Mouse (Mus musculus): ENCODE data around the gene Wdr34.
"Not testable (repeated sequence)": the region's sequence is repeated elsewhere in the genome, so short reads cannot be mapped to it uniquely, and the experiment has no call there.

Gene Wdr34

GRCm38 (mm10) chr2:30066046-30066901 lies 17.6 kb upstream of the Wdr34 start:
- peak; percentile 94 to 97 for DNase-seq (ENCODE audit: low spot score in 2 of 2)

DNA sequence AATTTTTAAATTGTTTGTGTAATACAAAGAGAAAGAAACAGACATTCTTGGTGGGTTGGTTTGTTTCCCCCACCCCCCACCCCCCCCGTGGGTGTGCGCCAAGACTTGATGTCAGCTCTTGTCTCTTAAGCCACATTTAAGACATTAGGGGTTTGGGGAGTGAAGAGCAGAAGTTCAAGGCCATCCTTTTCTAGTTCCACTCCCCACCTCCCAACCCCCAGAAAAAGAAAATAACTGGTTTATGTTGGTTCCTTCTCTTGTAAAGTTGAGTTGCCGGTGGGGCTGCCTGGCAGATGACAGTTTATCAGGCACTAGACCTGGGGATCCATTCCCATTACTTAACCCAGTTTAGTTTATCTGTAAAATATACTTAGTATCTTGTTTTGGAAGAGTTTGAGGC lies 15.6 kb upstream of the Wdr34 start:
- DNase-seq (ENCODE audit: low spot score in 2 of 2), result no peak

DNA sequence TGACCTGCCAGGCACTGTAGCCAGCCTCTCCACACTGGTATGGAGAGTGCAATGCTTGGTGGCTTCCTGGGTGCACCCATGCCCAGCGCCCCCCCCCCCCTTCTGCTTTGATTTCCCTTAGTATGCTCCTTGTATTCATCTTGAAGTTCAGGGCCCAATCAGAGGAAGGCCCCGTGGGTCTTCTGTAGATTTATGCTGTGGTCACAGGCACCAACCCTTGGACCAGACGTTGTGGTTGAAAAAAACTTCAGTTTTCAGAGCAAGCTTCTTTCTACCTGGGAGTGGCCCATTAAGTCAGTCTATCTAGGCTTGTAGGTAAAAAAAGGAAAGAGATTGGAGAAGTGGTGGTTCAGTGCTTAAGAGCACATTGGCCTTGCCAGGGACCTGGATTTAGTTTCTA lies 15.1 kb upstream of the Wdr34 start:
- no peak for DNase-seq (ENCODE audit: low spot score in 2 of 2)

- DNase-seq (ENCODE audit: low spot score in 2 of 2), result no peak
These were observed 14.6 kb upstream of the Wdr34 start for GRCm38 (mm10) chr2:30063235-30063634.

DNA sequence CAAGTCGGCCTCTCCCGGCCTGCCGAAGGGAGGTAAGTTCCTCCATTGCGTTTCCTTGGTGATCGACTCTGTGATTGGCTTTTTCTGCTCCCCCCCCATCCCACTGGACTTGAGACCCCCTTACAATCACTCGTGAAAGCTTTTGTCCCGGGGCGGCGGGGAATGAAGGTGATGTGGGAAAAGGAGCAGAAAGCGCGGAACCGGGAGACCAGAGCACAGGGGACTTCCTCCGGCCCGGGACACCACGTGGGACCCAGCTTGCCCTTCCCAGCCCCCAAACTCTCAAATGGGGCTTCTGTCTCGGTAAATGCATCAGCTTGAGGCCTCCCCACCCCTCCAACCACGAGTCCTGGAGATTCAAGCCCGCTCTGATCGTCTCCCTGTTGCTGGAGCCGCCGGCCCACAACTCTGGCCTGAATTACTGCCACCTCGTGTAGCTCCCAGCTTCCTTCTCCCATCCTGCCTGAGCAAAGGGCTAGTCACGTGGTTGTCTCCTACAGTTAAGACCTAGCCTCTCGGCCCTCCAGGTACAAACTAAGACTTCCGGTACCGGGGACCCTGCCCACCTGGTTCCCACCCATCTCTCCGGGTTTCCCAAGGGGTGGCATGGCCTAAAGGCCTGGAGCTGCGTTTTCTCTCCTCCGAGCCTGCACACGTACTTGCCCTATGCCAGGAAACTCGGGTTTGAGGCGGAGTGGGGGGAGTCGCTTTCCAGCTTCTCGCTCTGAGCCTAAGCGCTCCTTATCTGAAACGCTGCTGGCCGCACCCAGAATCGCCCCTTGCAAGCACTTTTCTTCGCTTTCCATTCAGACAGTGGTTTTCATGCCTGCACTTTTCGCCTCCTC lies 13.8 kb upstream of the Wdr34 start:
- peak in 1 of 2 experiments; percentile 56 for DNase-seq (ENCODE audit: low spot score in 2 of 2)

DNA sequence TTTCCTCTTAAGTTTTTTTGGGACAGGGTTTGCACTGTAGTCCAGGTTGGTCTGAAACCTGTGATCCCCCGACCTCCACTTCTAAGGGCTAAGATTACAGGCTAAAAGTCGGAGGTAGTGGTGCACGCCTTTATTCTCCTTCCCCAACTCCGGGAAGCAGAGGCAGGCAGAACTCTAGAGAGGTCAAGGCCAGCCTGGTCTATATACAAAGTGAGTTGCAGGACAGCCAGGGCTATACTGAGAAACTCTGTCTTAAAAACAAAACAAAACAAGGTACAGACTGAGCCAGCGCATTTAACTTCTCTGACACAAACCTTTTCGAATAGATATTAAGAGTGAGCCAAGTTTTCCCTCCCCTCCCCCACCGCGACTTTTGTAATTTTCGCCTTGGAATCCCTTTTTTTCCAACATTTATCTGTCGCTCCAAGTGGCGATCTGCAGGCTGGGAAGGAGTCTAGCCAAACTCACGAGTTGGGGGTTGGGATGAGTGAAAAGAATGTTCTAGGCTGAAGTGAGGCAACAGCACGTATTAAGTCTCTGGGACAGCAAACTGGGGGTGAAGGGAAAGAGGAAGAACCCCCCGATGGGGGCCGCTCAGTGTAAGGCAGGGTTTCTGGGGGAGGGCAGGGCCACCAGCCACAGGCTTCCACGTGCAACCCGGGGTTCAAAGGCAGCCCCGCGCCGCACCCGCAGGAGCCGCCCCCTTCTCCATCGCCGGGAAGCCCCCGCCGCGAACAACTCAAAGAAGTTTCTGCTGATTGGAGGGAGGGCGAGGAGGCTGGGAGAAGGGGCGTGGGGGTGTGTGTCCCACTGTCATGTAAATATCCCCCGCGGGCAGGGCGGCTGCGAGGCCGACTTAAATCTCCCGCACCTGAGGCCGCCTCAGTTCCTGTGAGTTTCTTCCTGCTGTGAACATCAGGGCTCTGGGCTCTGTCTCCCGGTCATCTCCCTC lies 12.8 kb upstream of the Wdr34 start:
- peak in 1 of 2 experiments; percentile 44 for DNase-seq (ENCODE audit: low spot score in 2 of 2)

- no peak for DNase-seq (ENCODE audit: low spot score in 2 of 2)
These were observed 9.7 kb upstream of the Wdr34 start for GRCm38 (mm10) chr2:30058418-30058817.

GRCm38 (mm10) chr2:30057223-30057904 lies 8.7 kb upstream of the Wdr34 start, which contains the start of gene Set:
Gene Set, plus strand, starts transcription at chr2:30057378.
- no peak for DNase-seq (ENCODE audit: low spot score in 2 of 2)

GRCm38 (mm10) chr2:30056736-30057135 lies 8.1 kb upstream of the Wdr34 start:
- DNase-seq (ENCODE audit: low spot score in 2 of 2), result no peak

DNA sequence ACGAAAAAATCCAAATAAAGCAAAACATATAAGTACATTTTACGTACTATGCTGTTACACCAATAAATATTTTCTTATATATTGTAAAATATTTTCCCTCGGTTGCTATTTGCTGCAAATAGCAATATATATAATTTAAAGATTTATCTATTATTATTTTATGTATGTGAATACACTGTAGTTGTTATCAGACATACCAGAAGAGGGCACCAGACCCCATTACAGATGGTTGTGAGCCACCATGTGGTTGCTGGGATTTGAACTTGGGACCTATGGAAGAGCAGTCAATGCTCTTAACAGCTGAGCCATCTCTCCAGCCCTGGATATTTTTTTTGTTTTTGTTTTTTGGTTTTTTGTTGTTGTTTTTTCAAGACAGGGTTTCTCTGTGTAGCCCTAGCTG lies 6.6 kb upstream of the Wdr34 start:
- not testable (repeated sequence) for DNase-seq (ENCODE audit: low spot score in 2 of 2)

DNA sequence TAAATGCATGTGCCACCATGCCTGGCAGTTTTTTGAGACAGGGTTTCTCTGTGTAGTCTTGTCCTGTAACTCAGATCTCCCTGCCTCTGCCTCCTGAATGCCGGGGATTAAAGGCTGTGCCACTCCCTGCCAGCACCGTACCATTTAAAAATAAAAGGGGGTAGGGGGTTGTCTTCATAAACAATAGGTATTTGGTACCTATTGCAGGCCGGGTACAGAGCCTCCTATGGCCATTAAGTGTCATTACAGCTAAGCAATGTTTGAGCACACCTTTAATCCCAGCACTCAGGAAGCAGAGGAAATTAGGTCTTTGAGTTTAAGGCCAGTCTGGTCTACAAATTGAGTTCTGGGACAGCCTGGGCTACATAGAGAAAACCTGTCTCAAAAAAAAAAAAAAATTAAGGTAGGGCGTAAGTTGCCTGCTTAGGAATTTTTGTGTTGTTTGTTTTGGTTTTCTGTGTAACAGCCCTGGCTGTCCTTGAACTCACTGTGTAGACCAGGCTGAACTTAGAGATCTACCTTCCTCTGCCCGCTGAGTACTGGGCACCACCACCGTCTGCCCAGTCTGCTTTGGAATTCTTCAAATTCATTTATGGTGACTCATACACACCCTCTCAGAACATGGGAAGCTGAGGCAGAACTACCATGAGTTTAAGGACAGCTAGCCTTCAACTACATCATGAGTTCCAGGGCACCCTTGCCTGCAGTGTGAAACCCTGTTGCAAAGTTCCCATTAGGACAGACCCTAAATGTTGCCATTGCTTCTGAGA lies 3.5 kb upstream of the Wdr34 start:
- DNase-seq (ENCODE audit: low spot score in 2 of 2), result no peak

- no peak for DNase-seq (ENCODE audit: low spot score in 2 of 2)
These were observed 1.1 kb upstream of the Wdr34 start for GRCm38 (mm10) chr2:30049831-30050230.

- no peak for DNase-seq (ENCODE audit: low spot score in 2 of 2)
These were observed 580 bp downstream of the Wdr34 start for GRCm38 (mm10) chr2:30048101-30048501.

DNA sequence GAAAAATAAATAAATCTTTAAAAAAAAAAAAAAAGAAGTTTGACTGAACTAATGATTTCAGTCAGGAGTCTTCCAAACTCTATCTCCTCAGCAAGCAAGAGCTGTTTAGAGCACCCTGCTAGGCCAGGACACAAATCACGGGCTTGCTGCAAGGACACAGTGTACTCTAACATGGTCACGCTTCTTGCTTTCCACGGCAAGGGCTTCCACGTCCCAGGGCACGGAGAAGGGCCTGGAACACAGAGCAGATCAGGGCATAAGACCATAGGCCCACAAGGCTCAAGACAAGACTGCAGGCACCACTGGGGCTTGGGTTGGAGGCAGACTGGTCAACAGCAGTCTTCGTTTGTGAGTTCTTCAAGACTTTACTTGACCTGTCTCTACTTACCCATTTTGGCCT lies 1.6 kb downstream of the Wdr34 start:
- no peak for DNase-seq (ENCODE audit: low spot score in 2 of 2)

DNA sequence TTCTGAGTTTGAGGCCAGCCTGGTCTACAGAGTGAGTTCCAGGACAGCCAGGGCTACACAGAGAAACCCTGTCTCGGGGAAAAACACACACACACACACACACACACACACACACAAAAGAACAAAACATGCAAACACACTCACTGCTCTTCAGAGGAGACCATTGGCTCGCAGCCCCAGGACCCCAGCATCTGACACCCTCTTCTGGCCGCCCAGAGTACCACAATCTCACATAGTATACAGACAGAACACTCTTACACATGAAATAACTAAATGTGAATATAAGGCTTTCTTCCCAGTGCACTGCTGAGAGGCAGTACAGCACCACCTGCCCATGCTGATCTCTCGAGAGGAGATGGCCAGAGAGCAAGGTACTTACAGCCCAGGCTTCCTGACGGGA lies 4.1 kb downstream of the Wdr34 start:
- no peak for DNase-seq (ENCODE audit: low spot score in 2 of 2)

DNA sequence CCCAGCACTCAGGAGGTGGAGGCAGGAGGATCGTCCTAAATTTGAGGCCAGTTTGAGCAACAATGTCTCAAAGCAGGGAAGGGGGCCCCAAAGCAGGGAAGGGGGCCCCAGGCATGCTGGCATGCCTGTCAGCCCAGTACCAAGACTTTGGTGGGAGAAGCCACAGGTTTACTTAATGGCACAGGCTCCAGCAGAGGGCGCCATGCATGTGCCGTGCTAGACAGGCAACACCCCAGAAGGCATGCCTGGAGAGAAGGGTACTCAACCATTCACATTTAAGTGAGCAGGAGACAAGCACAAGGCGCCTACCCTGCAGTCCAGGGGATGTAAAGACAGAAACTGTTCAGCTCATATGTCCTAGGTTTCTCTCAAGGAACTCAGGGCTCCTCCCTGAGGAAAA lies 6.2 kb downstream of the Wdr34 start:
- peak; percentile 65 to 82 for DNase-seq (ENCODE audit: low spot score in 2 of 2)

- no peak for DNase-seq (ENCODE audit: low spot score in 2 of 2)
These were observed 9.0 kb downstream of the Wdr34 start for GRCm38 (mm10) chr2:30039687-30040086.

GRCm38 (mm10) chr2:30038370-30038769 lies 10.3 kb downstream of the Wdr34 start:
- DNase-seq (ENCODE audit: low spot score in 2 of 2), result no peak

DNA sequence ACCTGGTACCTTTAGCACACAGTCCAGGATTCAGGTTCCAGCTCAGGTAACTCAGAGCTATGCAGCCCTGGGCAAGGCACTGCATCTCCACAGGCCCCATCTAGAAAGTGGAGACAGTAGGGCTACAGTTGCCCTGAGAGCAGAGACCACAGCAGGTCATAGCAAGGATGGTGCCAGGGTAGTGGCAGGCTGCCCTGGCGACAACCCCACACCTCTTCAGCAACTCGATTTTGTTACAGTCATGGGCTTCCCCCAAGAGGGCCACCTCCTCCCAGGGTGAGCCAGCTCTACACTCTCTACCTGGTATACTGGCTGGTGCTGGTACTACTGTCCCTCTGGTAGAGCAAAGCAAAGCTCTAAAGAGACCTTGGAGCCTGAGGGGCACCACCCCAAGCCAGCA lies 10.9 kb downstream of the Wdr34 start:
- DNase-seq (ENCODE audit: low spot score in 2 of 2), result no peak

DNA sequence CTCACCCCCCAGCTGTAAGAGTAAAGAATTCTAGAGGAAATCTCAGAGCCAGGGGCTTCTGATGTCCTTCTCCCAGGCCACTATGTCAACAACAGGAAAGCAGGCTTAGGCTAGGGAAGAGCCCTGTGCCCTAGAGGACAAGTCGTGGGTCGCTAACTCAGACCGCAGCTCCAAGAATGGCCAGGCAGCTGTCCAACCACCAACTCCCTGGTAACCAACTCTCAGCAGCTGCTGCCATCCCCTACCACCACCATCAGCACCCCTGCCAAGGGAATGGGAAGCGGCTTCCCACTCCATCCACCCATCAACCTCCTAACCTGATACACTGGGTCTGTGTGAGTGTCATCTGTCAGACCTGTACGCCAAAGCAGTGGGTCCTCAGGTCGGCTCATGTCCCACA lies 15.7 kb downstream of the Wdr34 start:
- no peak for DNase-seq (ENCODE audit: low spot score in 2 of 2)

Data from urinary bladder, postnatal 4 days (tissue).